Mouse (Mus musculus) E14TG2a.4 (cell line): Measurements from ENCODE around the gene Coq6.
A peak's percentile ranks its signal among the peaks of the same experiment; 100 is the strongest.

Experiments used
- H3K27me3 ChIP-seq: 2 replicates; pipeline ENCODE4 v1.6.1; 2014; ENCODE audit warnings: low read length, control low read depth; ENCODE audit not compliant: insufficient read depth
- H3K36me3 ChIP-seq: 2 replicates; pipeline ENCODE4 v1.6.1; 2014; ENCODE audit warnings: low read length, control low read depth; ENCODE audit not compliant: insufficient read depth
- H3K4me1 ChIP-seq: replicated peaks from 2 replicates; pipeline ENCODE4 v1.6.1; 2014; ENCODE audit warnings: low read depth, low read length, control low read depth
- H3K4me3 ChIP-seq: replicated peaks from 2 replicates; pipeline ENCODE4 v1.5.1; 2014; ENCODE audit warnings: mild to moderate bottlenecking, low read length
- H3K9me3 ChIP-seq: 2 replicates; pipeline ENCODE4 v1.6.1; 2014; ENCODE audit warnings: low read length, control low read depth
- CTCF ChIP-seq: conservative IDR thresholded peaks from 2 replicates; pipeline ENCODE4 v1.5.1; 2014; ENCODE audit warnings: low read length
- NANOG ChIP-seq: IDR thresholded peaks from 2 replicates; pipeline ENCODE4 v1.6.1; 2014; ENCODE audit warnings: borderline replicate concordance, low read length, mixed read lengths
- POU5F1 ChIP-seq: IDR thresholded peaks from 2 replicates; pipeline ENCODE4 v1.6.1; 2014; ENCODE audit warnings: low read length, borderline replicate concordance

Gene Coq6

DNA sequence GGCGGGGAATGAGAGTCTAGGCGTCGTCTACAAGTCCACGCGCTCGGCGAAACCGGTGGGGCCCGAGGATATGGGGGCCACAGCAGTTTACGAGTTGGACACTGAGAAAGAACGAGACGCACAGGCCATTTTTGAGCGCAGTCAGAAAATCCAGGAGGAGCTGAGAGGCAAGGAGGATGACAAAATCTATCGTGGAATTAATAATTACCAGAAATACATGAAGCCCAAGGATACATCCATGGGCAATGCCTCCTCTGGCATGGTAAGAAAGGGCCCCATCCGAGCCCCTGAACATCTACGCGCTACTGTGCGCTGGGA lies 56.1 kb downstream of the Coq6 start:
- Histone ChIP-seq H3K4me3 (peak overlapping the region; percentile 86), H3K9me3 (no peaks in the 10 kb centered on the region), H3K36me3 (no peaks in the 10 kb centered on the region), H3K27me3 (0 out of 2 replicates have a peak, but pooled peaks cover 2% of the 10 kb centered on the region), H3K4me1 (peaks cover 8% of the 10 kb centered on the region)
- TF ChIP-seq NANOG, result no peak
- no peak for TF ChIP-seq POU5F1
- TF ChIP-seq CTCF, result no peak
